Mouse (Mus musculus) stomach, postnatal 0 days (tissue): ENCODE results near the gene Hmgxb4.

Experiments
- CTCF ChIP-seq: IDR thresholded peaks from 2 replicates; pipeline ENCODE4 v1.5.1; 2016; ENCODE audit warnings: antibody characterized with exemption, low read depth, mild to moderate bottlenecking, moderate library complexity
- EP300 ChIP-seq: optimal IDR thresholded peaks from 2 replicates; pipeline ENCODE3; 2016; ENCODE audit warnings: antibody characterized with exemption

DNA sequence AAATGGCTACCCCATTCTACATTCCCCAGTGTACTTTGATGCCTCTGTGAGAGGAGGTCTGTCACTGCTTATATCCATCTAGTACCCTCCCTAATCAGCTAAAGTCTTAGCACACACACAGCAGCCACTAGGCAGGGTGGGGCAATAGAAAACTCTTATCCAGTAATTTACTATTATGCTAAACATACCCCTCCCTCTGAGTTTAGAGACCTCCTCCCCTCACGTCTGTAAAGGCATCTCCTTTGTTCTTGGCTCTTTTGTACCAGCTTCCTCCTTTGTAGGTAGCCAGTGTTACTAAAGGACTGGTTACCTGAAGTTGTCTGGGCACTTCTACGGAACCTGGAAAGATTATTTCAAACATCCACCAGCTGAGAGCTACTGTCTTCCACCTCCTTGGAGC, 22.8 kb downstream of the Hmgxb4 start:
- TF ChIP-seq CTCF (no peak), EP300 (no peak)
